Mouse (Mus musculus) embryonic facial prominence, embryonic 10.5 days (tissue): Measurements from ENCODE around the gene Tnfaip3. TPM values are rescaled to one million over a fixed set of nuclear protein-coding genes. Genes with fewer than 3 reads are reported as not detected.

Source experiments
- polyA plus RNA-seq: library from polyadenylated mRNA; unstranded; fragments of >200 nt; fragmentation: Nextera tagmentation; extraction: Ambion mirVana; gene quantifications from 2 replicates; pipeline ENCODE4 v1.2.1, GENCODE M21; 2016

Tnfaip3 gene
- polyA plus RNA-seq, 1 experiment from 2014 or later = 1.4 TPM

Other genes starting within 250 kb of the Tnfaip3 start
- not detected in 2 replicates for gene Gm4922, start 228.9 kb downstream of the Tnfaip3 start, polyA plus RNA-seq
- gene Perp, start 170.6 kb downstream of the Tnfaip3 start, polyA plus RNA-seq = 33.4 and 34.9 TPM in 2 replicates